Mouse (Mus musculus): Measurements from ENCODE around the gene Pbld1. TPM values are rescaled to one million over a fixed set of nuclear protein-coding genes. Genes with fewer than 3 reads are reported as not detected.

Pbld1 gene
- polyA plus RNA-seq, 1 experiment from 2014 or later, result 1.2 TPM

DNA sequence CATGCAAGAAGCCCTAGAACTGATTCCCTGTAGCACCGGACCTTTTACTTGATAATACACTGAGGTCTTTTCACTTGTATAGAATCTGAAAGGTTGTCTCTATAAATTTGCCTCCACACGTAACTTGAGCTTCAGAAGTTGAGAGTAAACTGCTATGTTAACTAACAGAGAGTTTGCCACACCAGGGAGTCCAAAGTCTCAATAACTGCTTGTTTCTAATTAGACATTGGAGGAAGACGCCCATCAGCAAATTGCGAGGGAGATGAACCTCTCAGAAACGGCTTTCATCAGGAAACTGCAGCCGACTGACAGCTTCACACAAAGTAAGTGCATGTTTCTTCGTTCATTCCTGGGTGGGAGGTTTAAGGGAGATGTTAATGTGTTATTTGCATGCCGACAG lies 5.6 kb downstream of the Pbld1 start:
- no peak for DNase-seq (ENCODE audit: low spot score)
- Histone ChIP-seq H3K36me3 (ENCODE audit: control insufficient read depth, insufficient read depth, low read length) (no peaks in the 10 kb centered on the region), H3K9ac (ENCODE audit: low read length) (no peak overlapping the region), H3K27me3 (ENCODE audit: control insufficient read depth, insufficient read depth, low read length) (no peaks in the 10 kb centered on the region), H3K4me1 (replicated peaks; ENCODE audit: control insufficient read depth, insufficient read depth) (no peaks in the 10 kb centered on the region; the same call in 1 of the 2 replicates), H3K27ac (replicated peaks) (no peak overlapping the region), H3K4me2 (replicated peaks; ENCODE audit: low read depth) (no peak overlapping the region), H3K9me3 (ENCODE audit: control insufficient read depth, low read length) (no peaks in the 10 kb centered on the region), H3K4me3 (ENCODE audit: low read depth, low read length) (no peak overlapping the region)
- no peak for TF ChIP-seq EP300 (optimal IDR thresholded peaks at IDR 0.05)
- no peak for TF ChIP-seq CTCF (IDR thresholded peaks at IDR 0.05; ENCODE audit: low read depth)
- 63% methylated on average over 8 of the region's 8 CpGs for WGBS
- ATAC-seq (ENCODE audit: low FRiP score, low TSS enrichment), result no peak

DNA sequence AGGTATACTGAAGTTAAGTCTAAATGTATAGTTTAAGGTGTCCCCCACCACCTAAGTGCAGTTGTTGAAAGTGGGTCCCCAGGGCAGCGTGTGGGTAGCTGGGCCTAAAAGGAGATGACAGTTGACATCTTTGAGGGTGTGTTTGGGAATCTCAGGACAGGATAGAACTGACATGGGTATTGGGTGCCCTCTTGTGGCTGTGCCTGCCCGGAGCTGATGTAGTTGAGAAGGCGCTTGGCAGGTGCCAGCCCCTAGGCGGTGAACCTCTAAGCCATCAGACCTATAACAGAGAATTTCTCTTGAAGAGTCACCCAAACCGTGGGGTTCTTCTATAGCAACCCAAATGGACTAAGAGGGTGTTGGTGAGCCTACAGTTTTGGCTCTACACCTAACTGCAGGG lies 6.0 kb downstream of the Pbld1 start:
- 7% methylated on average over 5 of the region's 5 CpGs for WGBS
- no peak overlapping the region for H3K4me2 ChIP-seq (replicated peaks; ENCODE audit: low read depth)
- H3K27me3 ChIP-seq (ENCODE audit: control insufficient read depth, insufficient read depth, low read length), result no peaks in the 10 kb centered on the region
- TF ChIP-seq EP300 (optimal IDR thresholded peaks at IDR 0.05), result no peak
- peak; percentile 93 for TF ChIP-seq CTCF (IDR thresholded peaks at IDR 0.05; ENCODE audit: low read depth)
- peak; percentile 85 for DNase-seq (ENCODE audit: low spot score)
- ATAC-seq (ENCODE audit: low FRiP score, low TSS enrichment), result peak; percentile 83
- no peaks in the 10 kb centered on the region; the same call in 1 of the 2 replicates for H3K4me1 ChIP-seq (replicated peaks; ENCODE audit: control insufficient read depth, insufficient read depth)
- H3K9me3 ChIP-seq (ENCODE audit: control insufficient read depth, low read length), result no peaks in the 10 kb centered on the region
- no peaks in the 10 kb centered on the region for H3K36me3 ChIP-seq (ENCODE audit: control insufficient read depth, insufficient read depth, low read length)
- no peak overlapping the region for H3K27ac ChIP-seq (replicated peaks)
- no peak overlapping the region for H3K9ac ChIP-seq (ENCODE audit: low read length)
- no peak overlapping the region for H3K4me3 ChIP-seq (ENCODE audit: low read depth, low read length)

DNA sequence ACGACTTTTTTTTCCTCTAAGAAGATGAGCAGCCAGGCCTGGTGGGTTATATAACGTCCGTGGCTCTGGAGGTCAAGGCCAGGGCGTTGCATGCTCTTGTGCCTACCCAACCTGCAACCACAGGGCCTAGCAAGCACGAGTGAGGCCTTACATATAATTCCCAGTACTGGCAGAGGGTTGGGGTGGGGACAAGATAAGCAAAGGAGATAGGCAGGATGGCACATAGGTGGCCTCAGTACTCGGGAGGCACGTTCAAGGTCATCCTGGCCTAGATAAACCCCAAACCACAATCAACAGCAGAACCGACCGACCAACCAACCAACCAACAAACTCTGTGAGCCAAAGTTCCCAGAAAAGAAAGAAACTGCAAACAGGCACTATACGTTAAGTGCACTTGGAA lies 26.3 kb downstream of the Pbld1 start:
- Histone ChIP-seq H3K9me3 (ENCODE audit: control insufficient read depth, low read length) (no peaks in the 10 kb centered on the region), H3K27me3 (ENCODE audit: control insufficient read depth, insufficient read depth, low read length) (no peaks in the 10 kb centered on the region), H3K9ac (ENCODE audit: low read length) (no peak overlapping the region), H3K4me2 (replicated peaks; ENCODE audit: low read depth) (no peak overlapping the region), H3K27ac (replicated peaks) (no peak overlapping the region), H3K36me3 (ENCODE audit: control insufficient read depth, insufficient read depth, low read length) (no peaks in the 10 kb centered on the region), H3K4me3 (ENCODE audit: low read depth, low read length) (no peak overlapping the region), H3K4me1 (replicated peaks; ENCODE audit: control insufficient read depth, insufficient read depth) (no peaks in the 10 kb centered on the region)
- ATAC-seq (ENCODE audit: low FRiP score, low TSS enrichment) (no peak), DNase-seq (ENCODE audit: low spot score) (no peak)
- WGBS, result 83% methylated on average over 10 of the region's 10 CpGs
- TF ChIP-seq CTCF (IDR thresholded peaks at IDR 0.05; ENCODE audit: low read depth) (no peak), EP300 (optimal IDR thresholded peaks at IDR 0.05) (no peak)

DNA sequence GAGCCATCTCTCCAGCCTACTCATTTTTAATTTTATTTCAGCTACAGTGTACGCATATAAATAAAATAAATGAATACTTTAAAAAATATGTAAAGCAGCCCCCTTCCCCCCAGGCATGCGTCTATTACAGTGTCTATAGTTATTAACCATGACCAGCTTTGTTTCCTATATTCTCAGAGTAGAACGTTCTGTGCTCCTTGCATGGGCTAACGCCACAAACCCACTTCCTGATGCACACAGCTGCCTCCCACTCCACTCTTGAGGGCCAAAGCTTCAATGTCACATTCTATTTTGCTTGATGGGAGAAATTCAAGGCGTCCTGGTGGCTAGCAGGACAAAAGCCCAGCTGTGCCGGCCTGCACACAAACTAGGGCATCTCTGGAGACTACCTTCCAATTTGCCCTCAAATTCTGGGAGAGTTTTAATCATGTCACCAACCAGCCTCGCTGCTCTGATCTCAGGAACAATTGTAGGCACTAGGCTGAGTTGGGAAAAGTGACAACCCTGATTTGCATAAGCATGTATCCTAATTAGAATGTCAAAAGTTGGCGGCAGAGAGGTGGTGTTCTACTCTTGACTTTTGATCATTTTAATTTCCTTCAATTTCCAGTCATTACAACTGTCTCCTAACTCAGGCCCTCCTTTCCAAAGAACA lies 29.3 kb downstream of the Pbld1 start:
- DNase-seq (ENCODE audit: low spot score), result no peak
- Histone ChIP-seq H3K27ac (replicated peaks) (no peak overlapping the region), H3K9me3 (ENCODE audit: control insufficient read depth, low read length) (no peaks in the 10 kb centered on the region), H3K4me3 (ENCODE audit: low read depth, low read length) (peak overlapping the region; percentile 17; the same call in 1 of the 2 replicates), H3K9ac (ENCODE audit: low read length) (peak overlapping the region; percentile 38; the same call in 1 of the 2 replicates), H3K36me3 (ENCODE audit: control insufficient read depth, insufficient read depth, low read length) (no peaks in the 10 kb centered on the region), H3K27me3 (ENCODE audit: control insufficient read depth, insufficient read depth, low read length) (no peaks in the 10 kb centered on the region), H3K4me1 (replicated peaks; ENCODE audit: control insufficient read depth, insufficient read depth) (no peaks in the 10 kb centered on the region), H3K4me2 (replicated peaks; ENCODE audit: low read depth) (peak overlapping the region; percentile 58)
- TF ChIP-seq CTCF (IDR thresholded peaks at IDR 0.05; ENCODE audit: low read depth) (no peak), EP300 (optimal IDR thresholded peaks at IDR 0.05) (no peak)
- WGBS, result 55% methylated on average over 8 of the region's 8 CpGs
- no peak for ATAC-seq (ENCODE audit: low FRiP score, low TSS enrichment)

DNA sequence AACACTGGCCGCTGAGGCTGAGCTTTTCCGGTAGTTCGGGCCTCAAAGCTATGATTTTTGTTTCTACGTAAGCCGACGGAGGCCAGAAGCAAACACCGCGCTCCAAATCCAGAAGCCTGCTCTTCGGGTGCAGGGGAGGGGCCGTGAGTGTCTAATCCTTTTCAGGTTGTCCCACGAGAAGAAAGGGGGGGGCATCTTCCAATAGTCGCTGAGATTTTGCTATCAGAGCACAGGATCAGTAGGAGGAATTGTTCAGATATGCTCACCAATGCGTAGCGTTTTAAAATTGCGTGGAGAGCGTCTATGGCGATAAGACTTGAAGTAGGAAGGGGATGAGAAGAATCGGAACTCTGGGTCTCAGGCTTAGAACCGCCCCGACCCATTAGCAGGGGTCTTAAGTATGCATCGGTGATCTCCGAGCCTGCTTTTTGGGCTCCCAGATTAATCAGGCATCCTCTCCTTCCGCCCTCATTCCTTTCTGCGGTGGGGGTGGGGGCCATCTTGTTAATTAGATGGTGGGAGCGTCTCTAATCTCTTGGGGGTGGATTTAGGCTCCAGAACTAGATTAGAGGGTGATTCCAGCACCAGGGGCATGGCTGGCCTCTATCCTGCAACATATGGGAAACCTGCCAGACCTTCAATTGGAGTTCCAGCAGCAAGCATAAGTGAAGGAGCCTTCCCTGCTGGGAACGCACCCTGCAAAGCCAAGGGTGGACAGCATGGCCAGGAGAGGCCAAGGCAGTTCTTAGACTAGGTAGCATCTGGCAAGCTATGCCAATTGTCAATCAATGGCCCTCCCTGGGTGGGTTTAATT lies 30.0 kb downstream of the Pbld1 start:
- Histone ChIP-seq H3K9ac (ENCODE audit: low read length) (peak overlapping the region; percentile 38), H3K4me1 (replicated peaks; ENCODE audit: control insufficient read depth, insufficient read depth) (no peaks in the 10 kb centered on the region), H3K27me3 (ENCODE audit: control insufficient read depth, insufficient read depth, low read length) (no peaks in the 10 kb centered on the region), H3K9me3 (ENCODE audit: control insufficient read depth, low read length) (no peaks in the 10 kb centered on the region), H3K27ac (replicated peaks) (no peak overlapping the region), H3K36me3 (ENCODE audit: control insufficient read depth, insufficient read depth, low read length) (no peaks in the 10 kb centered on the region), H3K4me3 (ENCODE audit: low read depth, low read length) (peak overlapping the region; percentile 17), H3K4me2 (replicated peaks; ENCODE audit: low read depth) (peak overlapping the region; percentile 58)
- TF ChIP-seq CTCF (IDR thresholded peaks at IDR 0.05; ENCODE audit: low read depth) (no peak), EP300 (optimal IDR thresholded peaks at IDR 0.05) (no peak)
- DNase-seq (ENCODE audit: low spot score) (peak; percentile 16), ATAC-seq (ENCODE audit: low FRiP score, low TSS enrichment) (no peak)
- WGBS, result 7% methylated on average over 26 of the region's 26 CpGs

DNA sequence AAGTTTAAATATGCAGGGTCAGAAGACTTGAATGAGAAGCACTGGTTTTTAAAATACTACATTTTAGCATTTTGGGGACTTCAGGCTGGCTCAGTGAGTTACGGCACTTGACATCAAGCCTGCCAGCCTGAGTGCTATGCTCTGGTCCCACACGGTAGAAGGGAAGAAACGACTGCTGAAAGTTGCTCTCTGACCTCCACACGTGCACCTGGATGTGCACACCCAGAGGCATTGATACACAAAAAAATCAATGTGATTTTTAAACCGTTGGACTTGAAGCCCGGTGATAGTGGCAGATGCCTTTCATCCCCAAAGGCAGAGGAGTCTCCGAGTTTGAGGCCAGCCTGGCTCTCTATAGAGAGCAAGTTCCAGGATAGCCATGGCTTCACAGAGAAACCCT lies 32.0 kb downstream of the Pbld1 start:
- Histone ChIP-seq H3K4me1 (replicated peaks; ENCODE audit: control insufficient read depth, insufficient read depth) (no peaks in the 10 kb centered on the region), H3K4me2 (replicated peaks; ENCODE audit: low read depth) (no peak overlapping the region), H3K27me3 (ENCODE audit: control insufficient read depth, insufficient read depth, low read length) (no peaks in the 10 kb centered on the region), H3K4me3 (ENCODE audit: low read depth, low read length) (no peak overlapping the region), H3K27ac (replicated peaks) (no peak overlapping the region), H3K9ac (ENCODE audit: low read length) (no peak overlapping the region), H3K9me3 (ENCODE audit: control insufficient read depth, low read length) (no peaks in the 10 kb centered on the region), H3K36me3 (ENCODE audit: control insufficient read depth, insufficient read depth, low read length) (no peaks in the 10 kb centered on the region)
- no peak for ATAC-seq (ENCODE audit: low FRiP score, low TSS enrichment)
- TF ChIP-seq CTCF (IDR thresholded peaks at IDR 0.05; ENCODE audit: low read depth) (no peak), EP300 (optimal IDR thresholded peaks at IDR 0.05) (no peak)
- DNase-seq (ENCODE audit: low spot score), result no peak
- WGBS, result 55% methylated on average over 7 of the region's 7 CpGs

Measured in stomach, postnatal 0 days (tissue).